In genomic region chr7:122012370-122012769, GRCm38 (mm10) we compare ENCODE assay signal across 14 mouse cellular contexts.
"Had no signal": no experiment of that assay in that cellular context is flagged by ENCODE, and none has a peak within 500 bp of the region (broad histone marks: within the 10 kb centered on the region; RNA-seq: fewer than 3 reads in every experiment).

No protein-coding gene starts in this region.

- H3K9ac ChIP-seq: limb, embryonic 12.5 days; liver, embryonic 13.5 days; midbrain, embryonic 12.5 days; neural tube, embryonic 13.5 days; stomach, embryonic 15.5 days had no signal

- DNase-seq: kidney, postnatal 10 days; kidney, postnatal 4 days; liver; lung, adult 18-20 months; right cerebral cortex, postnatal 14 days; thymus, adult 2 months; thymus, postnatal 25 days had no signal

- H3K9me3 ChIP-seq: limb, embryonic 12.5 days; liver, embryonic 13.5 days; midbrain, embryonic 12.5 days; neural tube, embryonic 13.5 days; stomach, embryonic 15.5 days had no signal

- ATAC-seq: midbrain, embryonic 16.5 days had no signal

- H3K27me3 ChIP-seq: limb, embryonic 12.5 days; liver, embryonic 13.5 days; midbrain, embryonic 12.5 days; neural tube, embryonic 13.5 days; stomach, embryonic 15.5 days had no signal

- H3K27ac ChIP-seq: layer of hippocampus, adult 2 months; limb, embryonic 12.5 days; liver, embryonic 13.5 days; midbrain, embryonic 12.5 days; neural tube, embryonic 13.5 days; stomach, embryonic 15.5 days had no signal

- H3K4me2 ChIP-seq: limb, embryonic 12.5 days; liver, embryonic 13.5 days; midbrain, embryonic 12.5 days; neural tube, embryonic 13.5 days; stomach, embryonic 15.5 days had no signal

- H3K4me3 ChIP-seq: layer of hippocampus, adult 2 months; limb, embryonic 12.5 days; liver, embryonic 13.5 days; midbrain, embryonic 12.5 days; neural tube, embryonic 13.5 days; stomach, embryonic 15.5 days had no signal
